Mouse (Mus musculus): ENCODE results near the gene Ehhadh. TPM values are rescaled to one million over a fixed set of nuclear protein-coding genes. Genes with fewer than 3 reads are reported as not detected.

Ehhadh gene
- polyA plus RNA-seq, 1 experiment from 2014 or later = 2.5 TPM

- Histone ChIP-seq H3K4me3 (ENCODE audit: low read length) (no peak overlapping the region), H3K27me3 (replicated peaks; ENCODE audit: control insufficient read depth, insufficient read depth, low read length) (no peaks in the 10 kb centered on the region), H3K9me3 (ENCODE audit: control insufficient read depth, low read length) (no peaks in the 10 kb centered on the region), H3K4me2 (ENCODE audit: low read length) (no peak overlapping the region), H3K27ac (ENCODE audit: low read depth, low read length) (no peak overlapping the region), H3K4me1 (ENCODE audit: control insufficient read depth, insufficient read depth, low read depth, low read length) (no peaks in the 10 kb centered on the region), H3K9ac (ENCODE audit: low read depth, low read length) (no peak overlapping the region), H3K36me3 (ENCODE audit: control insufficient read depth, insufficient read depth, low read length) (no peaks in the 10 kb centered on the region)
- no peak for ATAC-seq
- WGBS = 41% methylated on average over 5 of the region's 5 CpGs
Measured at GRCm38 (mm10) chr16:21829711-21830110, 42.1 kb upstream of the Ehhadh start.

GRCm38 (mm10) chr16:21827581-21827980 is 40.0 kb upstream of the Ehhadh start:
- no peaks in the 10 kb centered on the region for H3K4me1 ChIP-seq (ENCODE audit: control insufficient read depth, insufficient read depth, low read depth, low read length)
- H3K36me3 ChIP-seq (ENCODE audit: control insufficient read depth, insufficient read depth, low read length) = no peaks in the 10 kb centered on the region
- no peak overlapping the region for H3K4me3 ChIP-seq (ENCODE audit: low read length)
- H3K4me2 ChIP-seq (ENCODE audit: low read length) = no peak overlapping the region
- H3K9ac ChIP-seq (ENCODE audit: low read depth, low read length) = no peak overlapping the region
- H3K27ac ChIP-seq (ENCODE audit: low read depth, low read length) = no peak overlapping the region
- no peak for ATAC-seq
- H3K27me3 ChIP-seq (replicated peaks; ENCODE audit: control insufficient read depth, insufficient read depth, low read length) = no peaks in the 10 kb centered on the region
- WGBS = 78% methylated on average over 4 of the region's 4 CpGs
- H3K9me3 ChIP-seq (ENCODE audit: control insufficient read depth, low read length) = no peaks in the 10 kb centered on the region

- Histone ChIP-seq H3K9ac (ENCODE audit: low read depth, low read length) (no peak overlapping the region), H3K4me2 (ENCODE audit: low read length) (no peak overlapping the region), H3K27me3 (replicated peaks; ENCODE audit: control insufficient read depth, insufficient read depth, low read length) (no peaks in the 10 kb centered on the region), H3K4me1 (ENCODE audit: control insufficient read depth, insufficient read depth, low read depth, low read length) (no peaks in the 10 kb centered on the region), H3K4me3 (ENCODE audit: low read length) (no peak overlapping the region), H3K9me3 (ENCODE audit: control insufficient read depth, low read length) (no peaks in the 10 kb centered on the region), H3K36me3 (ENCODE audit: control insufficient read depth, insufficient read depth, low read length) (no peaks in the 10 kb centered on the region), H3K27ac (ENCODE audit: low read depth, low read length) (no peak overlapping the region)
- 74% methylated on average over 4 of the region's 4 CpGs for WGBS
- ATAC-seq = no peak
Measured at GRCm38 (mm10) chr16:21827153-21827552, 39.5 kb upstream of the Ehhadh start.

- Histone ChIP-seq H3K9ac (ENCODE audit: low read depth, low read length) (no peak overlapping the region), H3K4me2 (ENCODE audit: low read length) (no peak overlapping the region), H3K9me3 (ENCODE audit: control insufficient read depth, low read length) (no peaks in the 10 kb centered on the region), H3K4me1 (ENCODE audit: control insufficient read depth, insufficient read depth, low read depth, low read length) (no peaks in the 10 kb centered on the region), H3K27ac (ENCODE audit: low read depth, low read length) (no peak overlapping the region), H3K4me3 (ENCODE audit: low read length) (no peak overlapping the region), H3K27me3 (replicated peaks; ENCODE audit: control insufficient read depth, insufficient read depth, low read length) (no peaks in the 10 kb centered on the region), H3K36me3 (ENCODE audit: control insufficient read depth, insufficient read depth, low read length) (no peaks in the 10 kb centered on the region)
- no peak for ATAC-seq
- WGBS = 75% methylated on average over 9 of the region's 9 CpGs
Measured at GRCm38 (mm10) chr16:21825612-21826031, 38.0 kb upstream of the Ehhadh start.

GRCm38 (mm10) chr16:21818629-21819028 is 31.0 kb upstream of the Ehhadh start:
- no peaks in the 10 kb centered on the region for H3K27me3 ChIP-seq (replicated peaks; ENCODE audit: control insufficient read depth, insufficient read depth, low read length)
- no peak overlapping the region for H3K9ac ChIP-seq (ENCODE audit: low read depth, low read length)
- no peaks in the 10 kb centered on the region for H3K36me3 ChIP-seq (ENCODE audit: control insufficient read depth, insufficient read depth, low read length)
- no peaks in the 10 kb centered on the region for H3K4me1 ChIP-seq (ENCODE audit: control insufficient read depth, insufficient read depth, low read depth, low read length)
- no peak overlapping the region for H3K4me2 ChIP-seq (ENCODE audit: low read length)
- WGBS = 49% methylated on average over 8 of the region's 8 CpGs
- no peak overlapping the region for H3K4me3 ChIP-seq (ENCODE audit: low read length)
- H3K27ac ChIP-seq (ENCODE audit: low read depth, low read length) = no peak overlapping the region
- ATAC-seq = no peak
- no peaks in the 10 kb centered on the region for H3K9me3 ChIP-seq (ENCODE audit: control insufficient read depth, low read length)

GRCm38 (mm10) chr16:21818132-21818531 is 30.5 kb upstream of the Ehhadh start:
- Histone ChIP-seq H3K27ac (ENCODE audit: low read depth, low read length) (no peak overlapping the region), H3K4me1 (ENCODE audit: control insufficient read depth, insufficient read depth, low read depth, low read length) (no peaks in the 10 kb centered on the region), H3K9ac (ENCODE audit: low read depth, low read length) (no peak overlapping the region), H3K9me3 (ENCODE audit: control insufficient read depth, low read length) (no peaks in the 10 kb centered on the region), H3K4me2 (ENCODE audit: low read length) (no peak overlapping the region), H3K36me3 (ENCODE audit: control insufficient read depth, insufficient read depth, low read length) (no peaks in the 10 kb centered on the region), H3K27me3 (replicated peaks; ENCODE audit: control insufficient read depth, insufficient read depth, low read length) (no peaks in the 10 kb centered on the region), H3K4me3 (ENCODE audit: low read length) (no peak overlapping the region)
- 42% methylated on average over 9 of the region's 9 CpGs for WGBS
- no peak for ATAC-seq

- 0 out of 2 replicates have a peak overlapping the region, but pooled peaks have one; percentile 2 for H3K27ac ChIP-seq (ENCODE audit: low read depth, low read length)
- no peak overlapping the region for H3K4me3 ChIP-seq (ENCODE audit: low read length)
- ATAC-seq = peak; percentile 64
- H3K36me3 ChIP-seq (ENCODE audit: control insufficient read depth, insufficient read depth, low read length) = no peaks in the 10 kb centered on the region
- 34% methylated on average over 7 of the region's 7 CpGs for WGBS
- H3K4me2 ChIP-seq (ENCODE audit: low read length) = peak overlapping the region; percentile 4
- no peaks in the 10 kb centered on the region for H3K27me3 ChIP-seq (replicated peaks; ENCODE audit: control insufficient read depth, insufficient read depth, low read length)
- no peaks in the 10 kb centered on the region for H3K4me1 ChIP-seq (ENCODE audit: control insufficient read depth, insufficient read depth, low read depth, low read length)
- H3K9ac ChIP-seq (ENCODE audit: low read depth, low read length) = no peak overlapping the region
- H3K9me3 ChIP-seq (ENCODE audit: control insufficient read depth, low read length) = no peaks in the 10 kb centered on the region
Measured at GRCm38 (mm10) chr16:21815669-21816010, 28.0 kb upstream of the Ehhadh start.

- H3K4me1 ChIP-seq (ENCODE audit: control insufficient read depth, insufficient read depth, low read depth, low read length) = no peaks in the 10 kb centered on the region
- no peak overlapping the region; the same call in none of the 2 replicates for H3K4me2 ChIP-seq (ENCODE audit: low read length)
- 56% methylated on average over 11 of the region's 11 CpGs for WGBS
- no peak overlapping the region for H3K4me3 ChIP-seq (ENCODE audit: low read length)
- H3K9ac ChIP-seq (ENCODE audit: low read depth, low read length) = no peak overlapping the region
- ATAC-seq = peak; percentile 71
- H3K9me3 ChIP-seq (ENCODE audit: control insufficient read depth, low read length) = no peaks in the 10 kb centered on the region
- no peaks in the 10 kb centered on the region for H3K27me3 ChIP-seq (replicated peaks; ENCODE audit: control insufficient read depth, insufficient read depth, low read length)
- no peaks in the 10 kb centered on the region; the same call in 1 of the 2 replicates for H3K36me3 ChIP-seq (ENCODE audit: control insufficient read depth, insufficient read depth, low read length)
- H3K27ac ChIP-seq (ENCODE audit: low read depth, low read length) = 0 out of 2 replicates have a peak overlapping the region, but pooled peaks have one; percentile 2
Measured at GRCm38 (mm10) chr16:21814861-21815668, 27.5 kb upstream of the Ehhadh start.

- Histone ChIP-seq H3K9me3 (ENCODE audit: control insufficient read depth, low read length) (no peaks in the 10 kb centered on the region), H3K36me3 (ENCODE audit: control insufficient read depth, insufficient read depth, low read length) (peaks cover 4% of the 10 kb centered on the region; the same call in 1 of the 2 replicates), H3K4me2 (ENCODE audit: low read length) (no peak overlapping the region), H3K4me1 (ENCODE audit: control insufficient read depth, insufficient read depth, low read depth, low read length) (no peaks in the 10 kb centered on the region), H3K27ac (ENCODE audit: low read depth, low read length) (no peak overlapping the region), H3K4me3 (ENCODE audit: low read length) (no peak overlapping the region), H3K27me3 (replicated peaks; ENCODE audit: control insufficient read depth, insufficient read depth, low read length) (no peaks in the 10 kb centered on the region), H3K9ac (ENCODE audit: low read depth, low read length) (no peak overlapping the region)
- 66% methylated on average over 6 of the region's 6 CpGs for whole genome bisulfite sequencing
- ATAC-seq = no peak
Measured at GRCm38 (mm10) chr16:21813164-21813834, 25.7 kb upstream of the Ehhadh start.
